Mouse (Mus musculus) midbrain, embryonic 13.5 days (tissue): ENCODE data around the gene Tmem56. TPM values are rescaled to one million over a fixed set of nuclear protein-coding genes. Genes with fewer than 3 reads are reported as not detected.

Experiments used
- ATAC-seq: fragments of 200-750 bp; cut with Nextera tagmentation; 2 replicates; pipeline ENCODE4 v1.8.0; 2017; ENCODE audit warnings: mild to moderate bottlenecking, moderate TSS enrichment, moderate library complexity
- H3K27ac ChIP-seq: fragments of 300-500 bp; sonication (generic); 2 replicates; pipeline ENCODE4 v1.5.1; 2015; ENCODE audit warnings: inconsistent platforms, mild to moderate bottlenecking, moderate library complexity
- H3K27me3 ChIP-seq: fragments of 300-500 bp; sonication (generic); 2 replicates; pipeline ENCODE4 v1.6.1; 2015; ENCODE audit warnings: mild to moderate bottlenecking, inconsistent platforms
- H3K36me3 ChIP-seq: fragments of 300-500 bp; sonication (generic); 2 replicates; pipeline ENCODE4 v1.6.1; 2015; ENCODE audit warnings: mild to moderate bottlenecking, inconsistent platforms
- H3K4me1 ChIP-seq: fragments of 300-500 bp; sonication (generic); replicated peaks from 2 replicates; pipeline ENCODE4 v1.6.1; 2015; ENCODE audit warnings: inconsistent platforms
- H3K4me2 ChIP-seq: fragments of 300-500 bp; sonication (generic); replicated peaks from 2 replicates; pipeline ENCODE4 v1.6.1; 2015; ENCODE audit warnings: moderate library complexity, mild to moderate bottlenecking, inconsistent platforms
- H3K4me3 ChIP-seq: fragments of 300-500 bp; sonication (generic); replicated peaks from 2 replicates; pipeline ENCODE4 v1.5.1; 2015; ENCODE audit warnings: mild to moderate bottlenecking, inconsistent platforms
- H3K9ac ChIP-seq: fragments of 300-500 bp; sonication (generic); replicated peaks from 2 replicates; pipeline ENCODE4 v1.6.1; 2015; ENCODE audit warnings: mild to moderate bottlenecking, inconsistent platforms
- H3K9me3 ChIP-seq: fragments of 300-500 bp; sonication (generic); 2 replicates; pipeline ENCODE4 v1.6.1; 2016; ENCODE audit warnings: mild to moderate bottlenecking, inconsistent platforms
- WGBS: fragments of 180-500 bp; shearing (Covaris S2); methylation state at CpG from one replicate; pipeline ENCODE4 v1.1.7; 2015; 5-methylcytosine and 5-hydroxymethylcytosine counted together
- polyA plus RNA-seq: library from polyadenylated mRNA; unstranded; fragments of >200 nt; fragmentation: Nextera tagmentation; extraction: Ambion mirVana; gene quantifications from 2 replicates; pipeline ENCODE4 v1.2.1, GENCODE M21; 2015

Tmem56 gene
- polyA plus RNA-seq, 1 experiment from 2014 or later = 1.2 TPM

- 87% methylated on average over 7 of the region's 7 CpGs for WGBS
- no peak overlapping the region for H3K9ac ChIP-seq
- no peak overlapping the region for H3K4me3 ChIP-seq
- no peaks in the 10 kb centered on the region for H3K36me3 ChIP-seq
- no peaks in the 10 kb centered on the region for H3K9me3 ChIP-seq
- H3K4me2 ChIP-seq = no peak overlapping the region
- ATAC-seq = no peak
- no peaks in the 10 kb centered on the region for H3K4me1 ChIP-seq
- H3K27me3 ChIP-seq = no peaks in the 10 kb centered on the region
- H3K27ac ChIP-seq = no peak overlapping the region
Measured at GRCm38 (mm10) chr3:121221987-121222386, 60.9 kb downstream of the Tmem56 start.

- no peak for ATAC-seq
- Histone ChIP-seq H3K4me2 (no peak overlapping the region), H3K4me3 (no peak overlapping the region), H3K9ac (no peak overlapping the region), H3K9me3 (no peaks in the 10 kb centered on the region), H3K36me3 (no peaks in the 10 kb centered on the region), H3K27ac (no peak overlapping the region), H3K4me1 (peaks cover 8% of the 10 kb centered on the region), H3K27me3 (no peaks in the 10 kb centered on the region)
- whole genome bisulfite sequencing = 93% methylated on average over 6 of the region's 6 CpGs
Measured at GRCm38 (mm10) chr3:121217011-121217410, 65.9 kb downstream of the Tmem56 start.

- Histone ChIP-seq H3K27me3 (no peaks in the 10 kb centered on the region), H3K9me3 (no peaks in the 10 kb centered on the region), H3K27ac (no peak overlapping the region), H3K9ac (no peak overlapping the region), H3K36me3 (no peaks in the 10 kb centered on the region), H3K4me3 (no peak overlapping the region), H3K4me2 (no peak overlapping the region), H3K4me1 (peaks cover 8% of the 10 kb centered on the region)
- no peak for ATAC-seq
- WGBS = 85% methylated on average over 3 of the region's 3 CpGs
Measured at GRCm38 (mm10) chr3:121213501-121213900, 69.4 kb downstream of the Tmem56 start.

- no peak overlapping the region for H3K27ac ChIP-seq
- H3K36me3 ChIP-seq = no peaks in the 10 kb centered on the region
- H3K9ac ChIP-seq = no peak overlapping the region
- no peak for ATAC-seq
- no peaks in the 10 kb centered on the region for H3K9me3 ChIP-seq
- 51% methylated on average over 1 of the region's 1 CpGs for WGBS
- no peak overlapping the region for H3K4me3 ChIP-seq
- no peaks in the 10 kb centered on the region for H3K27me3 ChIP-seq
- peaks cover 8% of the 10 kb centered on the region for H3K4me1 ChIP-seq
- no peak overlapping the region for H3K4me2 ChIP-seq
Measured at GRCm38 (mm10) chr3:121212156-121212555, 70.7 kb downstream of the Tmem56 start.

GRCm38 (mm10) chr3:121208994-121209393 is 73.9 kb downstream of the Tmem56 start:
- Histone ChIP-seq H3K9ac (no peak overlapping the region), H3K4me2 (no peak overlapping the region), H3K4me3 (no peak overlapping the region), H3K4me1 (no peaks in the 10 kb centered on the region), H3K36me3 (no peaks in the 10 kb centered on the region), H3K27me3 (no peaks in the 10 kb centered on the region), H3K27ac (no peak overlapping the region), H3K9me3 (no peaks in the 10 kb centered on the region)
- ATAC-seq = no peak
- WGBS = 92% methylated on average over 5 of the region's 5 CpGs

GRCm38 (mm10) chr3:121206202-121206882 is 76.6 kb downstream of the Tmem56 start:
- H3K9me3 ChIP-seq = no peaks in the 10 kb centered on the region
- no peak for ATAC-seq
- WGBS = 88% methylated on average over 19 of the region's 19 CpGs
- no peaks in the 10 kb centered on the region for H3K36me3 ChIP-seq
- H3K4me2 ChIP-seq = no peak overlapping the region
- H3K27ac ChIP-seq = no peak overlapping the region
- H3K27me3 ChIP-seq = no peaks in the 10 kb centered on the region
- H3K9ac ChIP-seq = no peak overlapping the region
- H3K4me3 ChIP-seq = no peak overlapping the region
- H3K4me1 ChIP-seq = no peaks in the 10 kb centered on the region

GRCm38 (mm10) chr3:121202638-121203037 is 80.3 kb downstream of the Tmem56 start:
- H3K27me3 ChIP-seq = no peaks in the 10 kb centered on the region
- no peaks in the 10 kb centered on the region for H3K4me1 ChIP-seq
- 88% methylated on average over 2 of the region's 2 CpGs for WGBS
- no peak overlapping the region for H3K27ac ChIP-seq
- no peak overlapping the region for H3K4me2 ChIP-seq
- H3K4me3 ChIP-seq = no peak overlapping the region
- H3K9ac ChIP-seq = no peak overlapping the region
- no peaks in the 10 kb centered on the region for H3K9me3 ChIP-seq
- ATAC-seq = no peak
- no peaks in the 10 kb centered on the region for H3K36me3 ChIP-seq

- Histone ChIP-seq H3K4me2 (no peak overlapping the region), H3K36me3 (no peaks in the 10 kb centered on the region), H3K27me3 (no peaks in the 10 kb centered on the region), H3K4me3 (no peak overlapping the region), H3K4me1 (no peaks in the 10 kb centered on the region), H3K9me3 (no peaks in the 10 kb centered on the region), H3K9ac (no peak overlapping the region), H3K27ac (no peak overlapping the region)
- 0 out of 2 replicates have a peak, but pooled peaks have one; percentile 14 for ATAC-seq
- WGBS = 65% methylated on average over 11 of the region's 11 CpGs
Measured at GRCm38 (mm10) chr3:121201012-121201747, 81.7 kb downstream of the Tmem56 start.

GRCm38 (mm10) chr3:121189199-121189598 is 93.7 kb downstream of the Tmem56 start:
- H3K4me2 ChIP-seq = no peak overlapping the region
- H3K9ac ChIP-seq = no peak overlapping the region
- 88% methylated on average over 2 of the region's 2 CpGs for WGBS
- H3K9me3 ChIP-seq = no peaks in the 10 kb centered on the region
- no peak for ATAC-seq
- no peak overlapping the region for H3K4me3 ChIP-seq
- no peaks in the 10 kb centered on the region for H3K27me3 ChIP-seq
- H3K36me3 ChIP-seq = no peaks in the 10 kb centered on the region
- no peak overlapping the region for H3K27ac ChIP-seq
- H3K4me1 ChIP-seq = no peaks in the 10 kb centered on the region

- no peak overlapping the region for H3K4me2 ChIP-seq
- H3K27ac ChIP-seq = no peak overlapping the region
- no peak overlapping the region for H3K9ac ChIP-seq
- H3K9me3 ChIP-seq = no peaks in the 10 kb centered on the region
- H3K4me1 ChIP-seq = no peaks in the 10 kb centered on the region
- ATAC-seq = no peak
- H3K4me3 ChIP-seq = no peak overlapping the region
- 90% methylated on average over 7 of the region's 7 CpGs for WGBS
- H3K36me3 ChIP-seq = no peaks in the 10 kb centered on the region
- no peaks in the 10 kb centered on the region for H3K27me3 ChIP-seq
Measured at GRCm38 (mm10) chr3:121187510-121187909, 95.4 kb downstream of the Tmem56 start.

- Histone ChIP-seq H3K4me3 (no peak overlapping the region), H3K9me3 (no peaks in the 10 kb centered on the region), H3K27ac (no peak overlapping the region), H3K27me3 (no peaks in the 10 kb centered on the region), H3K4me2 (no peak overlapping the region), H3K9ac (no peak overlapping the region), H3K4me1 (no peaks in the 10 kb centered on the region), H3K36me3 (no peaks in the 10 kb centered on the region)
- WGBS = 73% methylated on average over 3 of the region's 3 CpGs
- no peak for ATAC-seq
Measured at GRCm38 (mm10) chr3:121186925-121187324, 96.0 kb downstream of the Tmem56 start.

- WGBS = 94% methylated on average over 3 of the region's 3 CpGs
- Histone ChIP-seq H3K4me3 (no peak overlapping the region), H3K27me3 (no peaks in the 10 kb centered on the region), H3K36me3 (no peaks in the 10 kb centered on the region), H3K27ac (no peak overlapping the region), H3K9me3 (no peaks in the 10 kb centered on the region), H3K4me1 (no peaks in the 10 kb centered on the region), H3K4me2 (no peak overlapping the region), H3K9ac (no peak overlapping the region)
- no peak for ATAC-seq
Measured at GRCm38 (mm10) chr3:121185197-121185596, 97.7 kb downstream of the Tmem56 start.
